Mouse (Mus musculus) right cerebral cortex, postnatal 14 days (tissue): ENCODE measurements around the gene Cyp4f16.
"Not testable (repeated sequence)": the region's sequence is repeated elsewhere in the genome, so short reads cannot be mapped to it uniquely, and the experiment has no call there.

Source experiments
- DNase-seq: peaks from one replicate; pipeline ENCODE4 v3.0.0; 2022

The Cyp4f16 gene

GRCm38 (mm10) chr17:32550900-32551770 lies 14.8 kb downstream of the Cyp4f16 start:
- DNase-seq = peak; percentile 85

- DNase-seq = not testable (repeated sequence)
Observed at GRCm38 (mm10) chr17:32553016-32553415, 16.7 kb downstream of the Cyp4f16 start.

GRCm38 (mm10) chr17:32554368-32554767 lies 18.0 kb downstream of the Cyp4f16 start:
- DNase-seq = not testable (repeated sequence)

GRCm38 (mm10) chr17:32563301-32563700 lies 26.9 kb downstream of the Cyp4f16 start:
- not testable (repeated sequence) for DNase-seq

GRCm38 (mm10) chr17:32573286-32573685 lies 36.9 kb downstream of the Cyp4f16 start:
- DNase-seq = not testable (repeated sequence)

GRCm38 (mm10) chr17:32577496-32578186 lies 41.3 kb downstream of the Cyp4f16 start:
- no peak for DNase-seq

- DNase-seq = no peak
Observed at GRCm38 (mm10) chr17:32596494-32596893, 60.1 kb downstream of the Cyp4f16 start.
